Mouse (Mus musculus) kidney, adult 2 months (tissue): ENCODE data around the gene Ube2m. TPM values are rescaled to one million over a fixed set of nuclear protein-coding genes. Genes with fewer than 3 reads are reported as not detected.
A peak's percentile ranks its signal among the peaks of the same experiment; 100 is the strongest.

Experiments
- DNase-seq: peaks from one replicate; pipeline ENCODE4 v3.0.0; 2021
- H3K27ac ChIP-seq: fragments of 200-500 bp; 2 replicates; pipeline ENCODE4 v1.5.1; 2012; ENCODE audit warnings: low read depth, low read length, control low read depth, inconsistent platforms; ENCODE audit not compliant: insufficient read depth
- H3K27me3 ChIP-seq: fragments of 200-500 bp; replicated peaks from 2 replicates; pipeline ENCODE4 v1.6.1; 2012; ENCODE audit warnings: mild to moderate bottlenecking, moderate library complexity, low read length, inconsistent platforms; ENCODE audit not compliant: control insufficient read depth, insufficient read depth
- H3K36me3 ChIP-seq: fragments of 200-500 bp; 2 replicates; pipeline ENCODE4 v1.6.1; 2012; ENCODE audit warnings: mild to moderate bottlenecking, moderate library complexity, low read length, inconsistent platforms; ENCODE audit not compliant: control insufficient read depth, insufficient read depth
- H3K4me1 ChIP-seq: fragments of 200-500 bp; 2 replicates; pipeline ENCODE4 v1.6.1; 2011; ENCODE audit warnings: low read length; ENCODE audit not compliant: control insufficient read depth, insufficient read depth
- H3K4me3 ChIP-seq: fragments of 200-500 bp; 2 replicates; pipeline ENCODE4 v1.5.1; 2011; ENCODE audit warnings: mild to moderate bottlenecking, low read depth, low read length, control low read depth; ENCODE audit not compliant: insufficient read depth
- CTCF ChIP-seq: fragments of 200-500 bp; conservative IDR thresholded peaks from 2 replicates; pipeline ENCODE4 v1.5.1; 2011; ENCODE audit warnings: low read depth, mild to moderate bottlenecking, control low read depth, low read length, moderate library complexity, mixed read lengths; ENCODE audit not compliant: insufficient read depth, insufficient read length
- POLR2A ChIP-seq: fragments of 200-500 bp; IDR thresholded peaks from one replicate; pipeline ENCODE4 v1.6.1; 2011; ENCODE audit warnings: low read depth, low read length, control low read depth
- WGBS: fragments of 180-500 bp; shearing (Covaris S2); methylation state at CpG from one replicate; pipeline ENCODE4 v1.1.7; 2018; 5-methylcytosine and 5-hydroxymethylcytosine counted together
- polyA plus RNA-seq: library from polyadenylated mRNA; depleted of rRNA; stranded (reverse); fragments of >200 nt; gene quantifications from 2 replicates; pipeline ENCODE4 v1.2.3, GENCODE M21; 2012

The Ube2m gene
- polyA plus RNA-seq, 1 experiment = 249 TPM

GRCm38 (mm10) chr7:13033451-13034147, 4.5 kb downstream of the Ube2m start:
- no peak for DNase-seq
- Histone ChIP-seq H3K27me3 (no peaks in the 10 kb centered on the region), H3K27ac (peak overlapping the region; percentile 90), H3K4me3 (peak overlapping the region; percentile 91), H3K36me3 (no peaks in the 10 kb centered on the region; the same call in 1 of the 2 replicates), H3K4me1 (peaks cover 15% of the 10 kb centered on the region; the same call in 1 of the 2 replicates)
- TF ChIP-seq CTCF (no peak), POLR2A (no peak)
- WGBS = 22% methylated on average over 13 of the region's 13 CpGs

GRCm38 (mm10) chr7:13032541-13032940, 5.5 kb downstream of the Ube2m start:
- Histone ChIP-seq H3K36me3 (peaks cover 2% of the 10 kb centered on the region; the same call in 1 of the 2 replicates), H3K4me1 (peaks cover 15% of the 10 kb centered on the region; the same call in 1 of the 2 replicates), H3K27me3 (no peaks in the 10 kb centered on the region), H3K4me3 (no peak overlapping the region), H3K27ac (no peak overlapping the region)
- WGBS = 91% methylated on average over 7 of the region's 7 CpGs
- DNase-seq = no peak
- no peak for TF ChIP-seq POLR2A
- no peak for TF ChIP-seq CTCF

GRCm38 (mm10) chr7:13031983-13032382, 6.1 kb downstream of the Ube2m start:
- 78% methylated on average over 2 of the region's 2 CpGs for WGBS
- Histone ChIP-seq H3K4me3 (no peak overlapping the region), H3K4me1 (peaks cover 15% of the 10 kb centered on the region; the same call in 1 of the 2 replicates), H3K27me3 (no peaks in the 10 kb centered on the region), H3K27ac (no peak overlapping the region), H3K36me3 (peaks cover 2% of the 10 kb centered on the region; the same call in 1 of the 2 replicates)
- DNase-seq = no peak
- no peak for TF ChIP-seq CTCF
- no peak for TF ChIP-seq POLR2A

- 64% methylated on average over 5 of the region's 5 CpGs for WGBS
- Histone ChIP-seq H3K27ac (no peak overlapping the region), H3K36me3 (peaks cover 2% of the 10 kb centered on the region; the same call in 1 of the 2 replicates), H3K4me1 (peaks cover 11% of the 10 kb centered on the region; the same call in 1 of the 2 replicates), H3K27me3 (no peaks in the 10 kb centered on the region), H3K4me3 (no peak overlapping the region)
- peak; percentile 34 for DNase-seq
- no peak for TF ChIP-seq POLR2A
- peak; percentile 41 for TF ChIP-seq CTCF
These were observed 7.0 kb downstream of the Ube2m start for GRCm38 (mm10) chr7:13031069-13031468.

- no peak for DNase-seq
These were observed 9.1 kb downstream of the Ube2m start for GRCm38 (mm10) chr7:13028986-13029385.

GRCm38 (mm10) chr7:13025511-13026112, 12.5 kb downstream of the Ube2m start:
- Histone ChIP-seq H3K36me3 (peaks cover 2% of the 10 kb centered on the region; the same call in 1 of the 2 replicates), H3K4me1 (peaks cover 12% of the 10 kb centered on the region), H3K27ac (no peak overlapping the region), H3K4me3 (peak overlapping the region; percentile 65), H3K27me3 (no peaks in the 10 kb centered on the region)
- WGBS = 25% methylated on average over 4 of the region's 4 CpGs
- TF ChIP-seq POLR2A (no peak), CTCF (no peak)
- DNase-seq = no peak

More at GRCm38 (mm10) chr7:13028986-13029385, 9.1 kb downstream of the Ube2m start:
- Histone ChIP-seq H3K4me1 (peaks cover 15% of the 10 kb centered on the region), H3K27me3 (no peaks in the 10 kb centered on the region), H3K27ac (no peak overlapping the region), H3K4me3 (no peak overlapping the region), H3K36me3 (peaks cover 2% of the 10 kb centered on the region; the same call in 1 of the 2 replicates)
- 90% methylated on average over 4 of the region's 4 CpGs for WGBS
- TF ChIP-seq CTCF (no peak), POLR2A (no peak)

GRCm38 (mm10) chr7:13024805-13025204, 13.3 kb downstream of the Ube2m start:
- Histone ChIP-seq H3K4me3 (peak overlapping the region; percentile 65), H3K27ac (peak overlapping the region; percentile 61; the same call in 1 of the 2 replicates), H3K36me3 (peaks cover 2% of the 10 kb centered on the region; the same call in 1 of the 2 replicates), H3K27me3 (no peaks in the 10 kb centered on the region), H3K4me1 (peaks cover 12% of the 10 kb centered on the region)
- peak; percentile 68 for DNase-seq
- TF ChIP-seq CTCF = no peak
- TF ChIP-seq POLR2A = no peak
- under 1% methylated on average over 36 of the region's 44 CpGs for WGBS
